Mouse (Mus musculus): ENCODE data around the gene AC131692.1. TPM values are rescaled to one million over a fixed set of nuclear protein-coding genes. Genes with fewer than 3 reads are reported as not detected.

Gene AC131692.1
- polyA plus RNA-seq, 1 experiment: 1.2 TPM

DNA sequence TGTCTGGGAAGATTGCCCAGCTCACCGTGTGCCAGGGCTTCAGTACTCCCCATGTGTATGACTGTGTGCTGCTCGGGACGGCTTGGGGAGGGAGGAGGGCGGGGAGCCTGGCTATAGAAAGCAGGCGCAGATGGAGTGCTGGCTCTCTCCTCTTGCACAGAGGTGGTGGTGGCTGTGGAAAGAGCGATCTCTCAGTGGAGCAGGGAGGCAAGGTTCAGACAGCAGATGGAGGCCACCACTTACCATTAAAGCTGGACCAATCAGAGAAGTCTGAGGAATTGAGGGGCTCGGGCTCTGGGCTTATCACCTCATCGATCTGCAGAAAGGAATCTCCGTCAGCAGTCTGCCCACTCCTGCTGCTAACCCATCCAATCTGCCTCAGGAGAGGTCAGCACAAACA, 12.1 kb upstream of the AC131692.1 start, which contains the start of gene Gm28374:
Gene Gm28374 (minus strand): TSS at position 101 of the 400 bp plus-strand sequence.
- TF ChIP-seq POLR2A (IDR thresholded peaks at IDR 0.05; ENCODE audit: borderline replicate concordance, low read depth, low read length) (no peak), CTCF (IDR thresholded peaks at IDR 0.05; ENCODE audit: low read depth, low read length) (no peak)
- Histone ChIP-seq H3K4me3 (ENCODE audit: insufficient read depth, low read length) (no peak within 1 kb of the TSS), H3K4me1 (ENCODE audit: control insufficient read depth, insufficient read depth, low read length) (peaks cover 13% of the 10 kb centered on the region), H3K27ac (ENCODE audit: insufficient read depth, low read depth, low read length) (no peak within 1 kb of the TSS)

DNA sequence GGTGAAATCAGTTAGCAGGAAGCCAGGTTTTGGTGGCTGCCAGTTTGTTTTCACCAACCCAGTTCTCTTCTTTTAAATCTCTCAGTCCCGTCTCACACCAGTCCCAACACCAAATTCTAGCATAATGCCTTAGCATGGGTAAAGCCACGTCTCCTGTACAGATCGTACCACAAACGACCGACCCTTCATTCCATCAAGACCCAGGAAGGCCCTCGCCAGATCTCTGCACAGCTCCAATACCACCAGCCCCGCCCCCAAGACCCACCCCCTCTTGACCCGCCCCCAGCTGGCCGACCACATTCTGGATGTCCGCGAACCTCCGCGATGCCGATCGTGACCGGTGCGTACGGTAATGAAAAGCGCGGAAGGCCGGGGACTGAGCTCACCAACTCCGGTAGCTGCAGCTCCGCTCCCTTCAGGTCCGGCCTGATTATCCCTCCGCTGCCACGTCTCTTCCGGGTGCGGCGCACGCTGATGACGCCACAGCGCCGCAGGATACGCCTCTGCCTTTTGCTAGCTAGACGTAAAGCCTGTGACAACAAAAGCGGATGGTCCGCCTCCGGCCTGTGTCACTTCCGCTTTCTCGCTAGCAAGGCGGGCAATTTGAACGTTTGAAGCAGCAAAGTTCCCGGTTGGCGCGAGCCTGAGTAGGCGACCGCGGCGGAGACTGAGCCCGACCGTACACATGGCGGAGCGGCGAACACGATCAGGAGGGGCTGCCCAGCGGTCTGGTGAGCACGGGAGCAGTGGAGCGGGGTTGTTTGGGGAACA, 9.6 kb upstream of the AC131692.1 start, which contains the start of the genes Zfpl1 and Cdca5:
Gene Zfpl1 (minus strand): TSS at position 479 of the 771 bp plus-strand sequence.
Gene Cdca5 (plus strand): TSS at position 506 of the 771 bp plus-strand sequence.
- TF ChIP-seq POLR2A (IDR thresholded peaks at IDR 0.05; ENCODE audit: borderline replicate concordance, low read depth, low read length) (no peak), CTCF (IDR thresholded peaks at IDR 0.05; ENCODE audit: low read depth, low read length) (no peak)
- H3K27ac ChIP-seq (ENCODE audit: insufficient read depth, low read depth, low read length): peak within 1 kb of the TSS; percentile 61
- H3K4me1 ChIP-seq (ENCODE audit: control insufficient read depth, insufficient read depth, low read length): peaks cover 13% of the 10 kb centered on the region
- peak within 1 kb of the TSS; percentile 85 for H3K4me3 ChIP-seq (ENCODE audit: insufficient read depth, low read length)

DNA sequence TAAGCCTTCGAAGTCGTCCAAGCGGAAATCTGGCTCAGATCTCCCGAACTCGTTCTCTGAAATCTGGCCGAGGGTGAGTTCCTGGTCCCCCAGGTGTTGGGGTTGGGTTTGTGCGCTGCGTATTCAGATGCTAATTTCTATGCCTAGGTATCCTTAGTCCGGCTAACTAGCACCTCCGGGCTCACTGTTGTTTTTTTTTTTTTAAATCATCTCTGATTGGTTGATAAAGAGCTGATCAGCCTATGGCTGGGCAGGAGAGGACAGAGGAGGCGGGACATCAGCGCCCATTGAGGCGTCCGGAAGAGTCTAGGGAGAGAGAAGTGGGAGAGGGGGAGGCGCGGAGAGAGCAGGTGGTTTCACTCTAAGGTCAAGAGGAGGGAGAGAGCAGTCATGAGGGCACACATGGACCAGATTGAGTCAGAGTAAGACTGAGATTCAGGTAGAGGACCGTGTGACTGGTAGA, 8.8 kb upstream of the AC131692.1 start:
- Histone ChIP-seq H3K4me3 (ENCODE audit: insufficient read depth, low read length) (peak overlapping the region; percentile 85), H3K27ac (ENCODE audit: insufficient read depth, low read depth, low read length) (peak overlapping the region; percentile 61), H3K4me1 (ENCODE audit: control insufficient read depth, insufficient read depth, low read length) (peaks cover 13% of the 10 kb centered on the region)
- no peak for TF ChIP-seq POLR2A (IDR thresholded peaks at IDR 0.05; ENCODE audit: borderline replicate concordance, low read depth, low read length)
- no peak for TF ChIP-seq CTCF (IDR thresholded peaks at IDR 0.05; ENCODE audit: low read depth, low read length)

DNA sequence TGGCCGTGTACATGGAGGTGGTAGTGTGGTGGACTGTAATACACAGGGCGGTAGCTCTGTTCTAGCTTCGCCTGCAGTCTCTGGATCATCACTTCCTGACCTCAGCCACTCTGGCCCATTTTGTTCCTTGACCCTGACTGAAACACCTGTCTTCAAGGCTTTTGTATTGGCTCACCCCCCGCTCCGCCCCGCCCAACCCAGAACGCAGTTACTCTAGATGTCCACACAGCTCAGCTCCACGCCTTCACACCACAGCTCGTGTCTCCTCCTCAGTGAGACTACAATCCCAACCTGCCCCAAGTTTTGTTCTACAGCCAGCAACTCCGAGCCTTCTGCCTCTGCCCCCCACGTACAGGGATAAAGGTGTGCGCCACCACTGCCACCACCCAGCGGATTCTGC, 5.4 kb upstream of the AC131692.1 start:
- H3K27ac ChIP-seq (ENCODE audit: insufficient read depth, low read depth, low read length): no peak overlapping the region
- TF ChIP-seq POLR2A (IDR thresholded peaks at IDR 0.05; ENCODE audit: borderline replicate concordance, low read depth, low read length) (no peak), CTCF (IDR thresholded peaks at IDR 0.05; ENCODE audit: low read depth, low read length) (no peak)

DNA sequence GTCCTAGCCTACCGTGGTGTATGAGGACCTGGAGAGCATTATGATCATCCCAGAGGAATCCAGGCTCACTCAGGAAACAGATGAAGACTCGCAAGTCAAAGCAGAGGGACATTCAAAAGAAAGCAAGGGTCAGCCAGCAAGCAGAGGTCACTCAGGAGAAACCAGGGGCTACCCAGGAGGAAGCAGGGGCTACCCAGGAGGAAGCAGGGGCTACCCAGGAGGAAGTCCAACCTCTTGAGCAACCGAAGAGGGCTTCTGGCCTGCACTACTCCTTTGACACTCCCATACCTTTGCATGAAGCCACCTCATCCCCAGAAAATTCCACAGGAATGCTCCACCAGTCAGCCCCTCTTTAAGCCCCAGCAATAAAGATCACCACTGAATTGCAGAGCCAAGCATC, 3.6 kb downstream of the AC131692.1 start:
- Histone ChIP-seq H3K4me3 (ENCODE audit: insufficient read depth, low read length) (no peak overlapping the region), H3K4me1 (ENCODE audit: control insufficient read depth, insufficient read depth, low read length) (peaks cover 21% of the 10 kb centered on the region), H3K27ac (ENCODE audit: insufficient read depth, low read depth, low read length) (no peak overlapping the region)
- TF ChIP-seq POLR2A (IDR thresholded peaks at IDR 0.05; ENCODE audit: borderline replicate concordance, low read depth, low read length) (no peak), CTCF (IDR thresholded peaks at IDR 0.05; ENCODE audit: low read depth, low read length) (no peak)

More for the DNA sequence above, 5.4 kb upstream of the AC131692.1 start:
- Histone ChIP-seq H3K4me1 (ENCODE audit: control insufficient read depth, insufficient read depth, low read length) (peaks cover 9% of the 10 kb centered on the region), H3K4me3 (ENCODE audit: insufficient read depth, low read length) (no peak overlapping the region)

DNA sequence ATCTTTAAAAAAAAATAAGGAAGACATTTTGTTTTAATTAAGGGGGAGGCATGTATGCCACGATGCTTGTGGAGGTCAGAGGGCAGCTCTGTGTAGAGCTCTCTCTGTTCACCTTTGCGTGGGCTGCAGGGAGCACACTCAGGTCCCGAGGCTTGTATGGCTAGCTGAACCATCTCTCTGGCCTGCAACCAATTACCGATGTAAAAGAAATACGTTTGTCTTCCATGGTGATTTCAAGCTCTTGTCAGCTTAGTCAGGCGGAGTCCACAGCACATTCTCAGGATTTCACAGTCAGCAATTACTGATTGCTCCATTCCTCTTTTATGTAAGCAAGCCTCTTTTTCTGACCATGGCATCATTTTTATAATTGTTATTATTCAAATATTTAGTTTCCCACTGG, 7.0 kb downstream of the AC131692.1 start:
- Histone ChIP-seq H3K4me3 (ENCODE audit: insufficient read depth, low read length) (no peak overlapping the region), H3K27ac (ENCODE audit: insufficient read depth, low read depth, low read length) (no peak overlapping the region), H3K4me1 (ENCODE audit: control insufficient read depth, insufficient read depth, low read length) (peaks cover 24% of the 10 kb centered on the region)
- TF ChIP-seq POLR2A (IDR thresholded peaks at IDR 0.05; ENCODE audit: borderline replicate concordance, low read depth, low read length) (no peak), CTCF (IDR thresholded peaks at IDR 0.05; ENCODE audit: low read depth, low read length) (no peak)

DNA sequence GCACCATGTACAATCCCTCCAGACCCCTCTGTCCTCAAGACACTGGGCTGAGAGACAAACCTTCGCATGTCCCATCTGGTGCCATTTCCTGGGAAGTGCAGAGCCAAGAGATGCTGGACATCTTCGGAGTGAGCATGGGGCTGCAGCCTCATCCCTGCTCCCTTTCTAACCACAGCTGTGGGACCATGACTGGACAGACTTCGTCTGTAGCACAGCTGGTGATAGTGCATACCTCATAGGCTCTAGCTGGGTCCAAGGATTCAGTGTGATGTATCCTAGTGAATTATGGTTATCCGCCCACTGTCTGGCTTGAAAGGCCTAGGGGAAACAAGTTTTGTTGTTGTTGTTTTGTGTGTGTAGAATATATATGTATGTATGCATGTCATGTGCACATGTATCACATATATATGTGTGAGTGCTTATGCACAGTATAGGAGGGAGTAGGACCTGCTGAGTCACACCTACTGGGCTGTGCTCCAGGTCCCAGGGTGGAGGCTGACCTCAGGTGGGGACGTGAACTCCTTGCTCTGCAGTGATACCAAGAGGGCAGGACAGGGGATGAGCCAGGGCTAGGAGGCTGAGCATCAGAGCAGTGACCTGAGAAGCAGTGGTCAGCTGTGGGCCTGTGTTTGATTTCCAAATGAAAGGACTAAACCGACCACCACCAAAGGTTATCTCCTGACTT, 8.1 kb downstream of the AC131692.1 start:
- H3K4me3 ChIP-seq (ENCODE audit: insufficient read depth, low read length): no peak overlapping the region
- H3K27ac ChIP-seq (ENCODE audit: insufficient read depth, low read depth, low read length): no peak overlapping the region
- TF ChIP-seq CTCF (IDR thresholded peaks at IDR 0.05; ENCODE audit: low read depth, low read length): no peak
- TF ChIP-seq POLR2A (IDR thresholded peaks at IDR 0.05; ENCODE audit: borderline replicate concordance, low read depth, low read length): no peak
- H3K4me1 ChIP-seq (ENCODE audit: control insufficient read depth, insufficient read depth, low read length): peaks cover 21% of the 10 kb centered on the region

DNA sequence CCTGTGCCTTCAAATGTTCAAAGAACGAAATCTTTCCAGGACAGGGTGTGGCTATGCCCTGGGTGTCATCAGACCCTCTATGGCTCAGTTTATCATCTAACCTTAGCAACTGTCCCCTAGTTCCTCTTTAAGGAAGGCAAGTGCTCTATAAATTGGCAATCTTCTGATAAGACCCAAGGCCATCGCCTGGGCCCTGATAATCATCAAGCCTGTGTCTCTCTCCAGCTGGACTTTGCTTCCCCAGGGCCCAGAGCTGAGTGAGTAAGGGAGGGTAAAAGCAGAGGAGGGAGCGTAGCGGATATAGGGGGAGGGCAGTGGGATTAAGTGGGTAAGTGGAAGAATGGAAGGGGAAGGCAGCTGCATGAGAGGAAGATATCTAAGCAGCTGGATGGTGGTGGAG, 10.3 kb downstream of the AC131692.1 start:
- TF ChIP-seq POLR2A (IDR thresholded peaks at IDR 0.05; ENCODE audit: borderline replicate concordance, low read depth, low read length) (no peak), CTCF (IDR thresholded peaks at IDR 0.05; ENCODE audit: low read depth, low read length) (no peak)
- Histone ChIP-seq H3K27ac (ENCODE audit: insufficient read depth, low read depth, low read length) (no peak overlapping the region), H3K4me1 (ENCODE audit: control insufficient read depth, insufficient read depth, low read length) (peaks cover 3% of the 10 kb centered on the region), H3K4me3 (ENCODE audit: insufficient read depth, low read length) (no peak overlapping the region)

DNA sequence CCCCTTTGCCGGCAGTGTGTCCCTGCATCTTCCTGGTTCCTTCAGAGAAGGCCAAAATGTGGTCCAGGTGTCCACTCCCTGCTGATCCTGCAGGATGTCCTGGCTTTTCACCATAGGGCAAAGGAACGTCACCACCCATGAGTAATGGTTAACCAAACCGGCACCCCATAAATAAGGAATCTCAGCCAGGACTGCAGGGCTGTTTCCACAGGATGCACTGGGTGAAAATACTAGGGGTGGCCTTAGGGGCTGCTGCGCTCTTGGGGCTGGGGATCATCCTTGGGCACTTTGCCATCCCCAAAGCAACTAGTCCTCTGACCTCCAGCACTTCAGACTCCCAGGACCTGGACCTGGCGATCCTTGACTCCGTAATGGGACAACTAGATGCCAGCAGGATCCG, 11.4 kb downstream of the AC131692.1 start, which contains the start of gene Naaladl1:
Gene Naaladl1 (plus strand): TSS at position 197 of the 400 bp plus-strand sequence.
- Histone ChIP-seq H3K4me3 (ENCODE audit: insufficient read depth, low read length) (no peak within 1 kb of the TSS), H3K27ac (ENCODE audit: insufficient read depth, low read depth, low read length) (no peak within 1 kb of the TSS), H3K4me1 (ENCODE audit: control insufficient read depth, insufficient read depth, low read length) (0 out of 2 replicates have a peak, but pooled peaks cover 3% of the 10 kb centered on the region)
- TF ChIP-seq CTCF (IDR thresholded peaks at IDR 0.05; ENCODE audit: low read depth, low read length): no peak
- no peak for TF ChIP-seq POLR2A (IDR thresholded peaks at IDR 0.05; ENCODE audit: borderline replicate concordance, low read depth, low read length)

All from bone marrow macrophage, adult 2 months (primary cell).